Mouse (Mus musculus): Measurements from ENCODE around the gene Vps35l.

DNA sequence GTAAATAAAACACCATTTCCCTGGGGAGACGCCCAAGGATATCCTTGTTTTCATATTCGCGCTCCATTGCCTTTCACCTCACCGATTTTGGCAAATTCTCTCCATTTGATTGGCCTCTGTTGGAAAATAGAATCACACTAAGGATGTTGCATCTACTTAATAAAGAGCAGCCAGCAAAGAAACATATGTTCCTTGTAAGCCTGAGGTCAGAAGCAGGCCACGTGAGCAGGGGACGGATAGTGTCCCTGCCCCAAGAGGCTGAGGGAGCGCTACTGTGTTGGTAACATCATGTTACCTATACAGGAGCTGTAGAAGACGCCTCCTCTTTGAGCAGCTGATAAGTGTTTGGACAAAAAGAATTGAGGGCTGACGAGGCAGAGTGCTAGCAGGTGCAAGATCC, 36.5 kb downstream of the Vps35l start:
- TF ChIP-seq CTCF (conservative IDR thresholded peaks at IDR 0.05; ENCODE audit: low read length) (no peak), POU5F1 (IDR thresholded peaks at IDR 0.05; ENCODE audit: borderline replicate concordance, low read length) (no peak)

Data from E14TG2a.4 (cell line).